Mouse (Mus musculus): ENCODE measurements around the gene Nop10.

Nop10 gene

DNA sequence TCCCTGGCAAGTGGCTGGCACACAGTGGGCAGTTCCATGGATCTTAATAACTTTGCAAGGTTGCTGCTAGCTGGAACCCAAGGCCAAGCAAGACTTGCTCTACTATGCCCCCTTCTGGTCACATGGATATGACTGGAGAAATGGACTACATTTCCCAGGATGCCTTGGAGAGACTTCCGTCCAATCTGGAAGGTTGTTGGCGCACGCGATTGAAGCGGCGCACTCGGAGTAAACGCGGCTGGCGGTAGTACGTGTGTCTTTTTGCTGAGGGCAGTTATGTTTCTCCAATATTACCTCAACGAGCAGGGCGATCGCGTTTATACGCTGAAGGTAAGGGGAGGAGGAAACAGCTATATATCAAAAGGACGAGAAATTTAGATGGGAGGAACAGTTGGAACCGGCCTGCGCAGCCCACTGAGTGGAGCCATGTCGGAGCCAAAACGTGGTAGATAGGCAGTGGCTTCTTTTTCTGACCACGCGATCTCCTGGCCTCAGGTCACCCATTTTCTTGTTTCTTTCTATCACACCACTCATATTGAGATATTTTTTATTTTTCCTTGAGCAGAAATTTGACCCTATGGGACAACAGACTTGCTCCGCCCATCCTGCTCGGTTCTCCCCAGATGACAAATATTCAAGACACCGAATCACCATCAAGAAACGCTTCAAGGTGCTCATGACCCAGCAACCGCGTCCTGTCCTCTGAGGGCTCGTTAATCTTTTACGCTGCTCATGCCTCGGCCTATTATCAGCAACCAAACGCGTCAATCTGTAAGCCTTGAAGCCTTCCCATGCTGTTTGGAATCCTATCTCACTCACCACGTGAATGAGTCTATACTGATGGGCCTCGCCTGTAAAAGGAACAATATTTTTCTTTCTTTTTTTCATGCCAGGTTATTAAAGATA is at the start of gene Nop10:
Nop10 (plus strand) TSS at position 179 of the 906 bp plus-strand sequence.
- peak; percentile 87 for DNase-seq

DNA sequence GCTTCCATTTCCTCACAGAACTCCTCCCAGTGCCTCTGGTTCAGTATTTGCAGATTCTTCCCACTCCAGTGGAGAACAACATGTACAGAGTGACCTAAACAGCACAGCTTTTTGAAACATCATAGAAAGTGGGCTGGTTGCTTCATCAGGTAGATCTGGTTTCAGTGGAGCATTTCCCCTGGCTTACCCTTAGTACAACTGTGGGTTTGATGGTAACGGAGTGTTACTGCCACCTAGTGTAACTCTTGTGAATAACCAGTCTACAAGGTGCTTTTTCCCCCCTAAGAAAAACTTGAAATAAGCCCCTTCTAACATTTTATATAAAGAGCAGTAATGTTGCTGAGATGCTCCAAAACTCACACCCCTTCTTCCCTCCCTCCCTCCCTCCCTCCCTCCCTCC is 45.7 kb upstream of the Nop10 start:
- peak in 1 of 2 experiments; percentile 12 for DNase-seq

DNA sequence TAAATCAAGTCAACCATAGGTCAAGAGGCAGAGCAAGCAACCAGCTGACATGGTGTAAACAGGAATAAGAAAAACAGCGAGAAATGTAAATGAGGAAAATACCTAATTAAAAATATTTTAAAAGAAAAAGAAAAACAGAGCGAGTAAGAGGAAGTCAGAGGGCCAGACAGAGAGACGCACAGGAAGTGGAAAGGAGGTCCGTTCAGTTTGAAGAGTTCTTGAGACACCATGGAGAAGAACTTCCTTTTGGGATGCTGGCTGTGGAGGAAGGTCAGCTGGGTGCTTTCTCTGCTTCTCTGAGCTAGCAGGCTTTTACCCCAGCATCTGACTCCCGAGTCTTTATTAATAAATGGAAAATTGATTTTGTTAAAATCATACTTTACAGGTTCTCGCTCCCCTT is 44.1 kb upstream of the Nop10 start:
- no peak for DNase-seq

DNA sequence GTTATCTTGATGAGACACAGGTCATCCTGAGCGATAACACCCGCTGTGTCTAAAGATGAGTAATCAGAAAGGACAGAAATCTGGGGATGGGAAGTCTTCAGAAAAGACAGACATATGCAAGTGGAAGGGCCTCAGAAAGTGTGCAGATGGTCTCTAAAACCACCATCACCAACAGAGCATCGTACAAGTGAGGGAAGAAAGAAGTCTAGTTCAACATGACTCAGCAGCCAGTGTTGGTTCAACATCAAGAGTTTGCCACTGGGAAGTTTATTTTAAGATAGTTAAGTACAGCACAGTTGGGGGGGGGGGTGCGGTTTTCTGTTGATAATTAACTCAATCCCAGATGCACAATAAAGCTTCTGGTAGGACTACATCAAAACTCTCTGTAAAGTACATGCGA is 40.8 kb upstream of the Nop10 start:
- DNase-seq: no peak

DNA sequence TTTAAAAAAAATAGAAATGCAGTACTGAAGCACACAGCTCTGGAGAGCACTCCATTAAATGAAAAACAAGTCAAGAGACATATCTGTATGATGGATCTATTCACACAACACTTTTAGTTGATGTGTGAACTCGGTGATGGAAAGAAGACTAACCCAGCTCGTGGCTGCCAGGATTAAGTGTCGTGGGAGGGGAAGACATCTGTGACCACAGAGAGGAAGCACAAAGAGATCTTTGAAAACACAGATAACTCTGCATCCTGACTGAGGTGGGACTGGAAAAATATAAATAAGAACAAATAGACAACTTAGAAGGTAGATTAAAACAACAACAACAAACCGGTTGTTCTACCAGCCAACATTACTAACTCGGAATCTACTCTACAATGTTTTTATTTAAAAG is 39.1 kb upstream of the Nop10 start:
- DNase-seq: no peak

DNA sequence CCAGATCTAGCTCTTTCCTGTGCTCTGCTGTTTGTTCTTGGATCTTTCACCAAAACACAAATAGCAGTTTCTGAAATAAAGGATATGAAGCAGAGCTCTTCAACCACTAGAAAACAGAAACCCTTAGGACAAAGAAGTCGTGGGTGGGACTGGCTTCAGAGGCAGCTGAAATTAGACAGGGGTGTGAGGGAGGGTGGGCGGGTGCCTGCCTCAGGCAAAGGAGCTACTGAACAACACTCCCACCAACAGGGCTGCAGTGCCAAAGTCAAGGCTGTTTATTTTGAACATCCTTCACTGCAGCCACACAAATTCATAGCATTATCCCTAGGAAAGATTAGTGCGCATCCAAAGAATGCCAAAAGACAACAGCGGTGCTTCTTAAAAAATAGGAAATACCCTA is 37.4 kb upstream of the Nop10 start:
- DNase-seq: no peak

DNA sequence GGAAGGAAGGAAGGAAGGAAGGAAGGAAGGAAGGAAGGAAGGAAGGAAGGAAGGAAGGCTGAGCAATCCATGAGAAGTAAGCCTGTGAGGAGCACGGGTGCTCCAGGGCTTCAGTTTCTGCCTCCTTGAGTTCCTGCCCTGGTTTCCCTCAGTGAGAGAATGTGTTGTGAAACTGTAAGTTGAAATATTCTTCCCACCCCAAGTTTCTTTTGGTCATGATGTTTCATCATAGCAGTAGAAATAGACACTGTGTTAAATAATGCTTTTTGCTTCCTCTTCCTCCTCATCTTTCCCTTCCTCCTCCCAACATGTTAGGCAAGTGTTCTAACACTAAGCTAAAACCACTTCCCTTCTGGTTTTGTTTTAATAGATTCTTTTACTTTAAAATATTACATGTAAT is 29.1 kb upstream of the Nop10 start:
- no peak for DNase-seq

DNA sequence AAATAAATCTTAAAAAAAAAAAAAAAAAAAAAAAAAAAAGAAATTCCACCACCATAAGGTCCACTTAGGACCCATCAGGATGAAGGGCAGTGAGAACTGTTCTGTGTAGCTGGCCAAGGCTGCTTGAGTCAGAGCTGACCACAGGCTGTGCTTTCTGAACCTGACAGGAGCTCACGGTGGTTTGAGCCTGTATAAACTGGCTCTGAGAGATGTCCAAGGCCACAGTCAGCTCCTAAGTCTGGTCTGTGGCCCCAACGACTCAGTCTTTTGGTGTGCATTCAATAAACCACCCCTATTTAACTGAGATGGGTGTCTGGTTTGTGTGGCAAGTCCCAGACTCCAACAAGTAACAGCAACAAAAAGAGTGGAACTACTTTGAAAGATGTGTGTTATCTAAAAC is 25.1 kb upstream of the Nop10 start:
- no peak for DNase-seq

DNA sequence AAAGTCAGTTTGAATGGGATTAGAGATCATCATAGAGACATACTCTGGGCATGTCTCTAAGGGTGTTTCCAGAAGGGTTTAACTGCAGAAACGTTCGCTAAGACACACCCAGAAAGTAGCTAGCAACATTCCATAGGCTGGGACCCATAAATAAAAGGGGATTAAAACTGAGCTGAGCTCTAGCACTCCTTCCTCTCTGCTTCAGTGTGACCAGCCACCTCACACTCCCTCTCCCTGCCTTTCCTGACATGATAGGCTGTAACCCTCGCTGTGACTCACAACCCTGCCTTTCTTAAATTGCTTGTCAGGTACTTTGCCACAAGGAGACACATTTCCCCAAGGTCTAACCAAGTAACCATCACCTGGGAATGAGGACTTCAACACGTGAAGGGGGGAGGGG is 23.7 kb upstream of the Nop10 start:
- no peak for DNase-seq

DNA sequence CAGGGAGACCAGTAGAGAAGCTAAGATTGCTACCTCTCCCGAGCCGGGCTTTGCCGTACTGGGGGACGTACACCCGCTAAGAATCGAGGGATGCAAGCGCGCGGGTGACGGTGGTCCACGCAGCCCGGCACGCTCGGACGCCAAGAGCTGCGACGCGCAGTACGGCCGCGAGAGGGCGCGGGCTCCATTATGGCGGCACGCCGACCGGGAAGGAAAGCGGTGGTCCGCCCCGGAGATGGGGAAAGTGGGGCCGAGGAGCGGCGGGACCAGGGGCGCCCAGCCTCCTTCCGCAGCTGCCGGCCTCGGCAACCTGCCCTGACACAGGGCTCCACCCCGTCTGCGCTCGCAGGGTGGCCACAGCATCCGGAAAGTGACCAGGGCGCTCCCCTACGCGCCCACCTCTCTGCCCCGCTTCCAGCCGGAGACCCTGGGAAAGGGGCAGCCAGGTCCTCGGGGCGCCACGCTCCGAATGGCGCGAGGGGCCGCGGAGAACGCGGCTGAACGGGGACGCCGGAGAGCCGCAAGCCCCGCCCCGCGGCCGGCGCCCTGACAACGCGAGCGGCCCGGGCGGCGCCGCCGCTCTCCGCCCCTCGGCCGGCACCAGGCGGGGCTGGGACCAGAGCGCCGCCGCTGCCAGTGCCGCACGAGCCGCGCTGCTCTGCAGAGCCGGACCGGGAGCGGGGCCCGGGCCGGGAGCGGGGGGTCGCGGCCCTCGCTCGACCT is 22.4 kb upstream of the Nop10 start, which contains the start of gene Lpcat4:
Lpcat4 (plus strand) TSS at position 257 of the 723 bp plus-strand sequence.
- peak; percentile 80 to 92 for DNase-seq

DNA sequence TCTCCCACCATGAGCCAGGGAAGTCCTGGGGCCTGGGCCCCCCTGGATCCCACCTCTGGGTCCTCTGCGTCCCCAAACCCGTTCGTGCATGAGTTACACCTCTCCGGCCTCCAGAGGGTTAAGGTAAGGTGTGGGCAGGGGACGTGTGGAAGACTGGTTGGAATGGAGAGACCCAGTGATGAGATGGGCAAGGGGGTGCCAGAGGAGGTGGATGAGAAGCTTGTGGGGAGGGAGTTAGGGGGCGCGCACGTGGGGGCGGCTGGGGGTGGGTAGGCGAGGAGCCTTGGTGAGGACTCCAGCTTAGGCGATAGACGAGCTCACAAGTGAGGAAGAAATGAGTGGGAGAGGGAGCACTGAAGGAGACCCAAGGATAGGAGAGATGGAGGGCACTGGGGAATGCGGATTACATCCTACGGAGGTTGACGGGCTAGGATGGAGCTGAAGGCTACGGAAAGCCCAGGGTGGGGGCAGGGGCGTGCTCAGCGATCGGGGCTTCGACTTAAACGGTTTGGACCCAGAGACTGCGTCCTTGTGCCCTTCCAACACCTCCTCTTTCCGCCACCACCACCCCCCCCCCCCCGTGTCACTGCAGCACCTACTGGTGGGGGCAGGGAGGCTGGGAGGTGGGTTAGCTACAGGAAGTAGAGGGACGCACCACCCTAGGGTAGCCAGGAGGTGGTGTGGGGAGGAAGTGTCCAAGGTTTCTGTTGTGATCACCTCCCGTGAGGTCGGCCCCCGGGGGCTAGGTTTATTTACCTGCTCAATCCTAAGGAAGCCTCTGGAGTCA is 21.6 kb upstream of the Nop10 start:
- DNase-seq: peak in 1 of 2 experiments; percentile 36

DNA sequence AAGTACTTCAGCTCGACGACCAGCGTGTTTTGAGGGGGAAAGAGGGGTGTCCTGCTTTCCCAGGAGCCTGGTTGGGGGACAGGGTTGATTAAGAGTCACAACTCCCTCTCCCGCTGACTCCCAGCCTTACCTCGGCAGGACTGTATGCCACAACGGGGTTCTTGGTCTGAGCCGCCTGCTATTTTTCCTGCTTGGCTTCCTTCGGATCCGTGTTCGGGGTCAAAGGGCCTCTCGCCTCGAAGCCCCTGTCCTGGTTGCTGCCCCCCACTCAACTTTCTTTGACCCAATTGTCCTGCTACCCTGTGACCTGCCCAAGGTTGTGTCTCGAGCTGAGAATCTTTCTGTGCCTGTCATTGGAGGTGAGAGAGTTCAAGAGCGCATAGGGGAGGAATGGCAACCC is 19.9 kb upstream of the Nop10 start:
- DNase-seq: no peak

DNA sequence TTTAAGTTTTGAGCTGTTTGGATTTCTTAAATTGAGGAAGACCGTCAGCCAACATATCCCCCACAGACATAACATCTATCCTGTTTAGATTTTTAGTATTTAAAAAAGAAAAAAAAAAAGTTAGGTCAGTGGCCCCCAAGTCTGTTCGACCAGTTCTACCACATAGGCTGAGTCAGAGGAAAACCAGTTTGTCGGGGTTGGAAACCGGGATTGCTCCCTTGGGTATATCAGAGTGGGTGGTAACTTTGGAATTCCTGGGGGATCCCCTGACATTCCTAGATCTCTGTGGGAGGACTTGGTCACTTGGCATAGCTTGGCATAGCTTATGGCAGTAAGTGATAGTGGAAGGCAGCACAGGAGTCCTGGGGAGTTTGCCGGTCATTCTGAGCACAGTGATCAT is 16.4 kb upstream of the Nop10 start:
- no peak for DNase-seq

DNA sequence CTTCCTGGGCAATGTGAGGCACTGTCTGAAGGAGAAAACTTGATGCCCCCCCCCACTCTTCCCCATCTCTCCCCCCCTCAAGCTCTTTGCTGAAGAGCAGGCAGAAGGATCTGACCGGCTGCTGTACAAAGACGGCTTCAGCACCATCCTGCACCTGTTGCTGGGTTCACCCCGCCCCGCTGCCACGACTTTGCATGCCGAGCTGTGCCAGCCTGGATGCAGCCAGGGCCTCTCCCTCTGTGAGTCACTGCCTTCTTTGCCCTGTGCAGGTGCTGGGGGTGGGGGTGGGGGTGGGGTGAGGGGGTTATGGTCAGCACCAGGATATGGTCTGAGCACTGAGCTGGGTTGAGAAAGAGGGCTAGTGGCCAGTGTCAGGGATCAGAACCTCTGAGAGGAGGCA is 15.5 kb upstream of the Nop10 start:
- DNase-seq: no peak

DNA sequence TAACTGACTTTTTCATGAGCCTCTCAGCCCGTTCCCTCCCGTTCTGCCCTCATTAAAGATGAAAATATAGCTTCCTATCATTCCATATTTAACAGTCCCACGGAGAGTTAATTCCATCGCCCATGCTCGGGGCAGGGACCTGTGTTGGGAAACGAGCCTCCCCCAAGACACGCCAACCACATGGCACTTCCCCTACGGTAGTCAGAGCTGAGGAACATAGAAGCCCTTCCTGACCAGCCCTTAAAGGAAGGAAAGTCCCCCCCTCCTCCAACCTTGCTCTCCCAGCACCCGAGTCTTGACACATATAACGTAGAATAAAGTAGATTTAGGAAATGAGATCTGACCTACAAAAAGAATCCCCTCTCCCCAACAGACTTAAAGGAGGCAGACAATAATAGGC is 14.4 kb upstream of the Nop10 start:
- DNase-seq: no peak

DNA sequence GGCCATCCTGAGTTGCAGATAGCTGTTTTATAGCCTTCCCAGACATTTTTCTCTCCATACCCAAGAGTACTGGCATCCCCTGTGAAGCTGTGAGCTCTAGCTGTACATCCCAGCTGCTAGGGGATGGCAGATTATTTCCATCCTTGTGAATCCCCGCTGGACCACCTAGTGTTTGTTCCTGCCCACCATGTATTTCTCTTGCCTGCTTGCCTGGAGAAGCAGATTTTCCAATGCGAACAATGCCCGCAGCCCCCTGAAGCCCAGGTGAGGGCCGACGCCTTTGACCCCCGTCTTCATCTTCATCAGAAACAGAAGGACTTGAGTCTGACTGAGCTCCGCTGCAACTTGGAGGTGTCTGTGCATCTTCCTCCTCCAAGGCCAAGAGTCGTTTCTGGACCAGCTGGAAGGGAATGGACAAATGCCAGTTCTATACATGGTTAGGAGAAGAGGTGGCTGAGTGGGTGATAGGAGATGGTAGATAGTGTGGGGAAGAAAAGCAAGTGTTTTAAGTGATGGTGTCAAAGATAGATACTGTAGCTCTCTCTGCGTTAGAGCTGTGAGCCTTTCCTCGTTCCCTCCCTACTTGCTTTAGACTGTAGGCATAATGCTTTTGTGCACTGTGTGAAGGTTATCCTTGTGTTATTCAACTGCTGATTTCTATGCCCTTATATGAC is 11.8 kb upstream of the Nop10 start:
- no peak for DNase-seq

DNA sequence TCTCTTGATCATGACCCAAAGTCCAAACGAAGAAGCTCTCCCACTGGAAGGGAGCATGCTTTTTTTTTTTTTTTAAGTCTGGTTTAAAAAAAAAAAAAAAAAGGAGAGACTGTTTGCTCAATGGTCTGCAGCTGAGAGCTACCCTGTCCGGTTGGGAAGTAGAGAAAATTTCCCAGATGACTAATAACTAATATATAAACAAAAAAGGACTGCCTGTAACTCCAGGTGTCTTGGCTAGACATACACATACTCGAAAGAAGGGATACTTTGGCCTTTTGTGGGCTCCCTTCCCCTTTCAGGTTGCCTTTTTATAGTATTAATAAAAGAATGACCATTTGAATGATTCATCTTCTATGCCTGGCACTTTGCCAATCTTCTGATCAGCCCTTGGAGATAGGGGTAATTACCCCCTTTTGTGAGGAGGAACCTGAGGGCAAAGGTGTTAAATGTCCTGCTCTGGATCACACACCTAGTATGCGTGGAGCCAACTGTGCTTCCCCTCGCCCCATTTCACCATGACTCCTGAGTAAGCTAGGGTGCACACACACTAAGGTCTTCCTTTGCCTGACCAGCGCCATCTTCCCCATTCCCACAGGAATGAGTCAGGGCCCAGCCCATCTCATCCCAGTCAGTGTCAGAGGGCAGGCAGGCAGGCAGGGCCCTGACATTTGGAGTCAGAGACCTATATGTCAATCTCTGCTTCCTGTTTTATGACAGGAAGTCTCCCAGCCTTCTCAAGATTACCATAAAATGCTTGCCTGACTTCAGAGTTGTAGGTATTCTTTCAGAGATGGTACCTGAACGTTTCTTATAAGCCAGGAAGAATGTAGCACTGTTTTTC is 6.8 kb upstream of the Nop10 start:
- DNase-seq: no peak

DNA sequence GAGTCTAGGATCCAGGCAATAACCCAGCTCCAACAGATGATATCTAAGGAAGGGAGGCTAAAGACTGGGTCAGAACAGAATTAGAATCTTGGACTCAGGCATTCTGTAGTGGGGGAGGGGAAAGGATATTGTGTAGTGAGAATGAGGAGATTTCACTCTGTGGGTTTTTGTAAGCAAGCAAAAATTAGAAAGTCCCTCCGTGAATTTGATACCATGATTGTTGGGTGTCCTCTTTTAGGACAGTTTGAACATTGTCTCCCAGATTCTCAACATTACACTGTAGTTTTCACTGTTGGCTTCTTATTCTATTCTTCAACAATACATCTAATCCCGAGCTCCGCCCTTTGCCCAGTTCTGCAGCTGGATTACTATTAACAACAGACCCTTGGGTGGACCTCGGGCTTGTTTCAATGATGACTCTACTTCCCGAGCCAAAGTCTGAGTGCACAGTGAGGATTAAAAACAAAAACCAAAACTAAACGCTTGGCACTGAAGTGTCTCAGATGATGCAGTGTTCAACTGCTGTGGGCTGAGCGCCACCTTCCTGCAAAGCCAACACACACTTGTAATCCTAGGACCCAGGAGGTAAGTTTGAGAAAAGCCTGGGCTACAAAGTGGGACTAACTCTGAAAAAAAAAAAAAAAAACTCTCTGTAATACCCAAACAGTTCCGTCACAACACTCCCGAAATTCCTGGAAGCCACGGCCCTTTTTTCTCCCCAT is 2.3 kb upstream of the Nop10 start, which contains the start of gene Nutm1:
Nutm1 (minus strand) TSS at position 51 of the 722 bp plus-strand sequence.
- peak in 1 of 2 experiments; percentile 49 for DNase-seq

DNA sequence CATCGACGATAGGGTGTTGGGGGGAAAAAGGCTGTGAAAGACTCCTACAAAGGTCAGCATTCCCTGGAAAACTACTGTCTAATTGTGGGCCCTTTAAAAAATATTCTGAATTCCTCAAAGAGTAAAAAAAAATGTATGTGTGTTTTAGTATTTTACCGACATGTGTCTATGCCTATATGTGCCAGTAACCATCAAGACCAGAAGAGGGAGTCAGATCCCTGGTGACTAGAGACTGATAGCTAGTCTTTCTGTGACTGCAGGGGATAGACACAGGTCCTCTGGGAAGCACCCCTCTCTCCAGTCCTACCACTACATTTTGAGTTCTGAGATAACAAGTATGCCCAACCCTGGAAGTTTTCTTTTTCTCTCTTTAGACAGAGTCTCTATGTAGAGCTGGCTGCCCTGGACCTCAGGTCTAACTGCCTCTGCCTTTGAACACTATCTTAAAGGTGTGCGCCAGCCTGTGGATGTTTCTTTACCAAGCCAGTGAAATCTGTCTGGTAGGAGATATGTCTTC is 1.1 kb downstream of the Nop10 start:
- DNase-seq: no peak

DNA sequence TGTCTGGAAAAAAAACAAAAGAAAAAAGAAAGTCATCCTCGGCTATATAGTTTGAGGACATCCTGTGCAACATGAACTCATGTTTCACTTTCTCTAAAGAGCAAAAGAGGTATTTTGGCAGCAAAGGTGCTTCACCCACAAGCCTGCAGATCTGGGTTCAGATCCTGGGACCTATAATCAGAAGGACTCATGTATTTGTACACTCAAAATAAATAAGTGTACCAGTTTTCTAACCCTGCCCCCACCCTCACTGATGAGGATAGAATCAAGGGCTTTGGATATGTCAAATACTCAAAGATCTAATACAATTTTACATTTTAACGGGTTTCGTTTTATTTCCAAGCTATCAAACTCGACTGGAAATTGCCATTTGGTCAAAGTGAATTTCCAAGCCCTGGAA is 2.6 kb downstream of the Nop10 start:
- no peak for DNase-seq

Data from kidney, postnatal 36 days (tissue).